Mouse (Mus musculus) myocyte (in vitro differentiated cells): ENCODE results near the gene Ptprg.

Experiments used
- MAX ChIP-seq: IDR thresholded peaks from one replicate; pipeline ENCODE4 v1.6.1; 2011; ENCODE audit warnings: low read depth, mild to moderate bottlenecking, control low read depth
- POLR2AphosphoS2 ChIP-seq: IDR thresholded peaks from one replicate; pipeline ENCODE4 v1.6.1; 2011; ENCODE audit warnings: low read depth, control low read depth; ENCODE audit not compliant: insufficient read length
- USF1 ChIP-seq: IDR thresholded peaks from one replicate; pipeline ENCODE4 v1.6.1; 2011; ENCODE audit warnings: low read depth, mild to moderate bottlenecking, control low read depth, moderate library complexity

- TF ChIP-seq MAX = no peak
- no peak for TF ChIP-seq POLR2AphosphoS2
- TF ChIP-seq USF1 = no peak
These were observed 148.4 kb downstream of the Ptprg start for GRCm38 (mm10) chr14:11701516-11702249.
